Mouse (Mus musculus): ENCODE measurements around the gene Ttll11. TPM values are rescaled to one million over a fixed set of nuclear protein-coding genes. Genes with fewer than 3 reads are reported as not detected.

Gene Ttll11
- polyA plus RNA-seq, 1 experiment = 2.4 TPM

DNA sequence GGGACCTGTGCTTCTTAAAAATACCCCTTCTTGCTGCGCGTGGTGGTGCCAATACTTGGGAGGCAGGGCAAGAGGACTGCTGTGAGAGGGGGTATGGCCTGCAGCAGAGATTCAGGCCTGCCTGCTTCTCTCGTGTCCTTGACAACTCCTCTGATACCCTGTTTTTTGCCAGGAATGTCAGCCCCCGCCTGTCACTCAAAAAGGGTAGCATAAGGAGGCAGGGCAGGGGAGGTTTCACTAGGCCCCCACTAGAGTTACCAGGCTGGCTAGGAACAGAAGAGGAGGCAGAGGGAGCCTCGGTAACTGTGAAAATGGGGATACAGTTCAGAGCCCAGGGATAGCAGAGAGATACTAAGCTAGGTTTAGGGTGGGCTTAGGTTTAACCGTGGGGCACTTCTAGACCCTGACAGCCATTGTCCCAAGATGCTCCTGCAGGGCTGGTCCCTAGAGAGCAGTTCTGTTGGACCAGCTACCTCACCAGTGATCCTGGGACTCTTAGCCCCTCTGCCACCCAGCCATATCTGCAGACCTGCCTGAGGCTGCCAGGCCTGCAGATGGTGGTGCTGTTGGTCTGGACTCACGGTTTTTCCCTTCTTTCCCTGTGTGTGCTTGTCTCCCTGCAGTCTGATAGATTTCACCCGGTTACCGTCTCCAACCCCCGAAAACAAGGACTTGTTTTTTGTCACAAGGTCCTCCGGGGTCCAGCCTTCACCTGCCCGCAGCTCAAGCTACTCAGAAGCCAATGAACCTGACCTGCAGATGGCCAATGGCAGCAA lies 260.3 kb downstream of the Ttll11 start:
- no peak overlapping the region for H3K27ac ChIP-seq (replicated peaks; ENCODE audit: low read depth, low read length)
- H3K4me1 ChIP-seq (ENCODE audit: control insufficient read depth, insufficient read depth, insufficient read length, low read length) = peaks cover 26% of the 10 kb centered on the region
- no peak overlapping the region for H3K4me3 ChIP-seq (ENCODE audit: insufficient read depth, low read depth, low read length)

DNA sequence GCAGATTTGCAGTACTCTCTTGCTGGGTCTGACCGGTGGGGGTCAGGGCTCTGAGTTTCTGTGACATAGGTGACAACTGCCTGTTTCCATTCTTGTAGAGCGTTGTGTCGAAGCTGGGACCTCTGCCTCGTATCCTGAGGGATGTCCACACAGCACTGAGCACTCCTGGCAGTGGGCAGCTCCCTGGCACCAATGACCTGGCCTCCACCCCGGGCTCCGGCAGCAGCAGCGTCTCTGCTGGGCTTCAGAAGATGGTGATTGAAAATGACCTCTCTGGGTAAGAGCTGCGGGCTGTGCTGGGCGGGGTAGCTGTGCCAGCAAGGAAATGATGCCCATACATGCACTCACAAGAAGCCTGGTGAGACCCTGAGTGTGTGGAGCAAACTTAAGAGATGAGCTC lies 261.1 kb downstream of the Ttll11 start:
- Histone ChIP-seq H3K4me1 (ENCODE audit: control insufficient read depth, insufficient read depth, insufficient read length, low read length) (peaks cover 34% of the 10 kb centered on the region), H3K4me3 (ENCODE audit: insufficient read depth, low read depth, low read length) (no peak overlapping the region), H3K27ac (replicated peaks; ENCODE audit: low read depth, low read length) (peak overlapping the region; percentile 64)

DNA sequence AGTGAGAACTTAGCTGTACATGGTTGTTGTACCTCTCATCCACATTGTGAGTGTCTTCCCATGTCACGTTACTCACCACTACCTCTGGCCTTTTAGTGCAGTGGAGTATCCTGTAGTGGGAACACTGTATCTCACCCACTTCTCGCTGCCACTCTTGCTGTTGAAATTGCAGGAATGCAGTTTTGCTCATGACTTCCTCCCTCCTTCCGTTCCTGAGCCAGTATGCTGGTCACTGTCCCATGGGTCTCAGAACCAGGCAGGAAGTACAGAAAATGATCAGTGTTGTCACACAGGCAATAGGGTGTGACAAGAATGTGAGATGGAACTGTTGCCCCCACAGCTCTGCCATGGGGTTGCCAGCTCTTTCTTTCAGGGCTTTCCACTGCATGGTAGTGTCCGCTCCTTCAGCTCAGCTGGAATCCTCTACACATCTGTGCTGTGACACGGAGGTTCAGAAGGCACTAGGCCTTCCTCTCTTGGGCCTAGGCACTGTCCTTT lies 261.7 kb downstream of the Ttll11 start:
- no peak overlapping the region for H3K4me3 ChIP-seq (ENCODE audit: insufficient read depth, low read depth, low read length)
- peak overlapping the region; percentile 64 for H3K27ac ChIP-seq (replicated peaks; ENCODE audit: low read depth, low read length)
- H3K4me1 ChIP-seq (ENCODE audit: control insufficient read depth, insufficient read depth, insufficient read length, low read length) = peaks cover 34% of the 10 kb centered on the region

DNA sequence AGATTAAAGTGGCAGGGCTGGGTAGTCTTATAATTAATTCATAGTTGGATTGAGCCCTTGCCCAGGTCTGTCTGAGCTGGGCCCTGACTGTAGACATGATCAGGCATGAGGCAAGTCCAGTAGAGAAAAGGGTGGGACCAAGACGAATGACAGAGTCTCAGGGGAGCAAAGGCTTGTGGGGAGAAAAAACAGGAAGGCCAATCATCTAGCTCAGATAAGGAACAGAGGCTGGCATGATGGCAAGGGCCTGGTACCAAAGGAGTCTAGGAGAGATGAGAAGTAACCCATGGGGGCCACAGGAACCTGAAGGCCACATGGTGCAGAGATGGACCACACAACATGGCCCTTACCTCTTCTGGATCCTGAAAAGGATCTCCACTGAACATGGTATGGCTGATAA lies 263.5 kb downstream of the Ttll11 start:
- Histone ChIP-seq H3K4me1 (ENCODE audit: control insufficient read depth, insufficient read depth, insufficient read length, low read length) (peaks cover 34% of the 10 kb centered on the region), H3K27ac (replicated peaks; ENCODE audit: low read depth, low read length) (0 out of 2 replicates have a peak overlapping the region, but pooled peaks have one; percentile 0), H3K4me3 (ENCODE audit: insufficient read depth, low read depth, low read length) (no peak overlapping the region)

DNA sequence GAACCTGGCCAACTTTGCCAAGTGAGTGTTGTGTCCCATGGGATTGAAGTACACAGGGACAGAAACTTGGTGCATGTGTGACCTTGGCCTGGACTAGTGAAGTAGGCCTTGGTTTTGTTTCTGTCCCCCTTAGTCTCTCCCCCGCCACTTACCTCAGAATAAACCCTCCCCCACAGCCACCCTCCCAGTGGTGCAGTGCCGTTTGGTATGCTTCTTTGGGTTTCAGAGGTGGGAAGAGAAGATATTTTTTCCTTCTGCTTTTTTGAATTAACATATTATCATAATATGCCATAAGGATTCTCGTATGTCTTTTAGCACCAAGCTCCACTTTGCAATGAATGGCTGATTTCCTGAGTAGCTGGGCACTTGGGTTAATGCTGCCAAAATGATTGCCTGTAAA lies 264.2 kb downstream of the Ttll11 start:
- Histone ChIP-seq H3K27ac (replicated peaks; ENCODE audit: low read depth, low read length) (no peak overlapping the region; the same call in 1 of the 2 replicates), H3K4me3 (ENCODE audit: insufficient read depth, low read depth, low read length) (no peak overlapping the region), H3K4me1 (ENCODE audit: control insufficient read depth, insufficient read depth, insufficient read length, low read length) (peaks cover 34% of the 10 kb centered on the region)

DNA sequence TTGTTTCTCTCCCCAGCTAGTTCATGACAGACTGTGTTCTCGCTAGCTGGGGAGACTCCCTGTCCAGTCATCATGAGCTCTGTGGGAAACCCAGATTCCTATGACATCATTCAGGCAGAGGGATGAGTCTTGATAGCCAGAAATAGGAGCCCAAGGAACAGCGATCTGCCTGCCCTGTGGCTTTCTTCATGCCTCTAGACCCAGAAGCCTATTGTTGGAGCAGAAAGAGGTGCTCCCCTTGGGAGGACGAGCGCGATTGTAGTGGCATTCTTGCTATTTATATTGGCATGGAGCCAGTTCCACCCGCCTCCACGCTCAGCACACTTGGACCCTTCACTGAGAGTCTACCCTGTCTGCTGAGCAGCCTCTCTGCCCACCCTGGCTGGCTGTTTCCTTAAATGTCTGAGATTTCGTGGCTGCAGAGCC lies 265.0 kb downstream of the Ttll11 start:
- peaks cover 34% of the 10 kb centered on the region for H3K4me1 ChIP-seq (ENCODE audit: control insufficient read depth, insufficient read depth, insufficient read length, low read length)
- H3K4me3 ChIP-seq (ENCODE audit: insufficient read depth, low read depth, low read length) = no peak overlapping the region
- H3K27ac ChIP-seq (replicated peaks; ENCODE audit: low read depth, low read length) = peak overlapping the region; percentile 55

DNA sequence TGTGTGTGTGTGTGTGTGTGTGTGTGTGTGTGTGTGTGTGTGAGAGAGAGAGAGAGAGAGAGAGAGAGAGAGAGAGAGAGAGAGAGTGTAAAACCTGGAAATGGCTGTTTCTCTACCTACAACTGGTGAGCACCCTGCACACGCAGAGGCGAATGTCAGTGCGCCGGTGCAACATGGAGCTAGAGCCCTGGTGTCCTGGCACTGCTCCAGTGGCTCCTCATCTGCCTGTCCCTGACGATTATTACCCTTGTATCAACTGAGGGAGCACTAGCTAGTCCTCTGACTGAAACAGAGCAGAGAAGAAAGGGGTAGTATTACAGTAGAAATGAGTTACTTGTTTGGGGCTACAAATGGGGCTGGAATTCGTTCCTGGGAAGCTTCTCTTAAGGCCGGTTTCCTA lies 266.3 kb downstream of the Ttll11 start:
- Histone ChIP-seq H3K4me3 (ENCODE audit: insufficient read depth, low read depth, low read length) (no peak overlapping the region), H3K4me1 (ENCODE audit: control insufficient read depth, insufficient read depth, insufficient read length, low read length) (peaks cover 33% of the 10 kb centered on the region), H3K27ac (replicated peaks; ENCODE audit: low read depth, low read length) (no peak overlapping the region)

DNA sequence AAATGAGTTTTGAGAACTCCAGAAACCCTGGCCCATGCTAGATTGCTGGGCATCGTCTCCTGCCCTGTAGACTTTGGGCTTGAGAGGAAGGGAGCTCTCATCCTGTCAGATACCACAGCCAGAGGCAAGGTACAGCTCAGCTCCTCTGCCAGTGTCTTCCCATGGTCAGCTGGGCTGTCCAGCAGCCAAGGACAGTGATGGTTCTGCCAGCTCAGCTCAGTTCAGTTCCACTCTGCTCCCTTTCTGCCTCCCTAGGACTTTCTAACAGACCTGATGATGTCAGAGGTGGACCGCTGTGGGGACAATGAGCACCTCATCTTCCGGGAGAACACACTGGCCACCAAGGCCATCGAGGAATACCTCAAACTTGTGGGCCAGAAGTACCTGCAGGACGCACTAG lies 267.1 kb downstream of the Ttll11 start:
- H3K4me1 ChIP-seq (ENCODE audit: control insufficient read depth, insufficient read depth, insufficient read length, low read length) = peaks cover 29% of the 10 kb centered on the region
- no peak overlapping the region for H3K4me3 ChIP-seq (ENCODE audit: insufficient read depth, low read depth, low read length)
- H3K27ac ChIP-seq (replicated peaks; ENCODE audit: low read depth, low read length) = no peak overlapping the region

DNA sequence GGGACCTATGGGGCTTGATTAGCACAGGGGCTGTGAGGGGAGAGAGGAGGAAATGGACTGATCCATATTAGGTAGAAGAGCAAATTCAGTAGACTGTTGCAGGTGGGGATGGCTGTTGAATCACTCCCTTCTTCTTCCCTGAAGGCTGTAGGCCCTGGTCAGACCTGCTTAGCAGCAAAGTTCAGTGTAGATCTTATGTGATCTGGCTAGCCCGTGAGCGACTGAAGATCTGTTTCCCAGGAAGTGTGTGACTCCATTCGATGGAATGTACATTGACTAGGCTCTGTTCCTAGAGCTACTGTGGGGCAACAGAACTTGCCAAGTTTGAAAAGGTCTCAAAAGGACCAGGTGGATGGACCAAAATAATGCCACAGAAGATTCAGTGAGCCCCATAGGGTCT lies 276.5 kb downstream of the Ttll11 start:
- Histone ChIP-seq H3K27ac (replicated peaks; ENCODE audit: low read depth, low read length) (peak overlapping the region; percentile 59), H3K4me1 (ENCODE audit: control insufficient read depth, insufficient read depth, insufficient read length, low read length) (peaks cover 74% of the 10 kb centered on the region), H3K4me3 (ENCODE audit: insufficient read depth, low read depth, low read length) (no peak overlapping the region)

DNA sequence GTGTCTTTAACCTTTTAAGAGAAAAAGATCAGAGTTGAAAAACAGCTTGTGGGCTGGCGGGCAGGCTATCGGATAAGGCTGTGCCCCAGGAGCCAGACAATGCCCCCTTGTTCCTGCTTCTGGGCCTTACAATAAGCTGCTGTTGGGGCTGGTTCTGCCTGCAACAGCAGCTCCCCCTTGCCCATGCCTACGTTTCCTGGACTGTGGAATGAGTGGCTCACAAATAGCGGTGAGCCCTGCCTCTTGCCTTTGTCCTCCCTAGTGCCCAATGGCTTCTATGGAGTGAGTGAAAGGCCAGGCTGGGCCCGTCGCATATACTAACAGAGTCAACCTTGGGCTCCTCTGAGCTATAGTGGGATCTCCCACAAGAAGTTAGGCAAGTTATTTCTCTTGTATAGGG lies 277.1 kb downstream of the Ttll11 start:
- H3K27ac ChIP-seq (replicated peaks; ENCODE audit: low read depth, low read length) = peak overlapping the region; percentile 59; the same call in 1 of the 2 replicates
- H3K4me3 ChIP-seq (ENCODE audit: insufficient read depth, low read depth, low read length) = no peak overlapping the region
- peaks cover 80% of the 10 kb centered on the region for H3K4me1 ChIP-seq (ENCODE audit: control insufficient read depth, insufficient read depth, insufficient read length, low read length)

DNA sequence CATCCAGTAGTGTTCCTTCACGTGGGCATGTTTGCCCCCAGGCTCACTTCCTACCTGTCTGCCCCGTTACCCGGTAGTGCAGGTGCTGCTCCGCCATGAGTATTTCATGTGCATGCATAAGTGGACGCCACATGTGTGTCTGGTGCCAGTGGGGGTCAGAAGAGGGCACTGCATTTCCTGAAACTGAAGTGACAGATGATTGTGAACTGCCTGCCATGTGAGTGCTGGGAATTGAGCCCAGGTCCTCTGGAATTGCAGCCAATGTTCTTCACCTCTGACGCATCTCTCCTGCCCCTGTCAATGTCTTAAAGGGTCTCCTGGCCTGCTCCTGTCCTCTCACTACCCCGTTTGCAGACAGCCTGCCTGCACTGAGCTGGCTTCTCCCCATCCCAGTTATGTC lies 277.7 kb downstream of the Ttll11 start:
- Histone ChIP-seq H3K4me3 (ENCODE audit: insufficient read depth, low read depth, low read length) (no peak overlapping the region), H3K27ac (replicated peaks; ENCODE audit: low read depth, low read length) (peak overlapping the region; percentile 47), H3K4me1 (ENCODE audit: control insufficient read depth, insufficient read depth, insufficient read length, low read length) (peaks cover 82% of the 10 kb centered on the region)

Other genes with a start within 250 kb of the Ttll11 start
- gene Ndufa8, start 69.5 kb upstream of the Ttll11 start, polyA plus RNA-seq (2012; ENCODE audit: insufficient read depth, insufficient read length, missing spikeins) = 607 and 660 TPM in 2 replicates
- not detected in 2 replicates for gene Morn5, start 69.5 kb upstream of the Ttll11 start, polyA plus RNA-seq (2012; ENCODE audit: insufficient read depth, insufficient read length, missing spikeins)
- gene Lhx6, start 125.5 kb upstream of the Ttll11 start, polyA plus RNA-seq (2012; ENCODE audit: insufficient read depth, insufficient read length, missing spikeins) = 0.46 and 0.95 TPM in 2 replicates
- 32.9 and 33.1 TPM in 2 replicates for gene Mrrf, start 156.5 kb upstream of the Ttll11 start, polyA plus RNA-seq (2012; ENCODE audit: insufficient read depth, insufficient read length, missing spikeins)
- gene Rbm18, start 156.9 kb upstream of the Ttll11 start, polyA plus RNA-seq (2012; ENCODE audit: insufficient read depth, insufficient read length, missing spikeins) = 20.0 and 23.1 TPM in 2 replicates

Data from brown adipose tissue, adult 24 weeks (tissue).